Mouse (Mus musculus): ENCODE measurements at regions not wholly inside any gene's neighbourhood (a gene's known extent, or its start where the extent isn't known, plus 50 kb on each side); places are given as distances from the start of the nearest gene placed in this dataset.
A peak's percentile ranks its signal among the peaks of the same experiment; 100 is the strongest.

DNA sequence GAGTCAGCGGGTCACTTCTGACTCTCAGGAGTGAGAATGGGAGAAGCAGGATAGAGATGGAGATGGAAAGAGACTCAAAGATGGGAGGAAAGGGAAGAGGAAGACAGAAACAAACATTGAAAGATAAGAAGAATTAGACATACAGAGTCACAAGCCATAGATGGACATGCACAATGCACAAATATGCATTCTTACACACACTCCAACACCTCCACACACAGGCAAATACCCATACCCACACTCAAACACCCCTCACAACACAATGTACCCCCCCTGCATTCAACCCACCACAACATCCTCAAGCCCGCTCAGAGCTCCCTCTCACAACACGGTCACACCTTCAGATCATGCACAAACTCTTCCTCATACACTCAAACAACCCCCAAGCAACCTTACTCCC is 251.4 kb upstream of the Wscd1 start:
- intact Hi-C loops (cut with DNase I) = no loop called here
- Histone ChIP-seq H3K27me3 (ENCODE audit: control insufficient read depth, insufficient read depth, low read length) (no peaks in the 10 kb centered on the region), H3K9ac (ENCODE audit: low read depth, low read length) (no peak overlapping the region), H3K4me1 (ENCODE audit: control insufficient read depth, insufficient read depth, low read length) (no peaks in the 10 kb centered on the region), H3K36me3 (ENCODE audit: control insufficient read depth, insufficient read depth, low read length) (no peaks in the 10 kb centered on the region), H3K27ac (no peak overlapping the region), H3K4me3 (no peak overlapping the region), H3K79me2 (replicated peaks; ENCODE audit: control insufficient read depth, insufficient read depth, low read length) (no peaks in the 10 kb centered on the region)
- DNase-seq = no peak
- TF ChIP-seq EP300 (IDR thresholded peaks at IDR 0.05; ENCODE audit: insufficient read depth, low read depth, low read length) = no peak
- TF ChIP-seq CTCF (IDR thresholded peaks at IDR 0.05) = no peak
- TF ChIP-seq POLR2A (IDR thresholded peaks at IDR 0.05; ENCODE audit: insufficient read depth, low read depth, low read length) = no peak
- WGBS = 81% methylated on average over 3 of the region's 3 CpGs

DNA sequence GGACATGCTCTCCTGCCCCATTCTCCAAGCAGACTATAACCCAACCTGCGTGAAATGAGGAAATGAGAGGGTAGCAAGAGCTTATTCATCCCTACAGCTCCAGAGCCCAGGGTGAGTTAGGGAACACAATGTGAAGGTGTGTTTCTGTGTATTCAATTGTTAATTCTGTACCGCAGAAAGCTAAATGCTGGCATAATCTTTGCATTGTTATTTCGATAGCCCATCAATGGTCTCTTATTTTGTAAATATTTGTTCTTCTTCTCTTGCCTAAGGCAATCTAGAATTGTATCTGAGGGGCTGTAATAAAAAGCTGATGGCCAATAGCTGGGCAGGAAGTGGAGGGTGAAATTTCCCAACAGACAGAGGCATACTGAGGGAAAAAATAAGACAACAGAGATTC is 247.6 kb upstream of the Wscd1 start:
- WGBS = 70% methylated on average over 3 of the region's 3 CpGs

GRCm38 (mm10) chr11:71512271-71513066 is 237.3 kb upstream of the Wscd1 start:
- H3K27me3 ChIP-seq (ENCODE audit: control insufficient read depth, insufficient read depth, low read length) = no peaks in the 10 kb centered on the region
- no peak overlapping the region for H3K27ac ChIP-seq
- no peak overlapping the region for H3K9ac ChIP-seq (ENCODE audit: low read depth, low read length)
- WGBS = 55% methylated on average over 15 of the region's 15 CpGs
- peaks cover 7% of the 10 kb centered on the region for H3K4me1 ChIP-seq (ENCODE audit: control insufficient read depth, insufficient read depth, low read length)
- intact Hi-C loops (cut with DNase I) = loop anchor here (10.0 kb wide), 1 partner anchor 262 kb away; no protein-coding TSS in a partner anchor
- no peaks in the 10 kb centered on the region for H3K79me2 ChIP-seq (replicated peaks; ENCODE audit: control insufficient read depth, insufficient read depth, low read length)
- H3K4me3 ChIP-seq = no peak overlapping the region
- no peak for TF ChIP-seq POLR2A (IDR thresholded peaks at IDR 0.05; ENCODE audit: insufficient read depth, low read depth, low read length)
- no peak for TF ChIP-seq EP300 (IDR thresholded peaks at IDR 0.05; ENCODE audit: insufficient read depth, low read depth, low read length)
- no peak for TF ChIP-seq CTCF (IDR thresholded peaks at IDR 0.05)
- peak; percentile 31 to 40 for DNase-seq
- peaks cover 2% of the 10 kb centered on the region; the same call in 1 of the 2 replicates for H3K36me3 ChIP-seq (ENCODE audit: control insufficient read depth, insufficient read depth, low read length)

More for the DNA sequence above, 247.6 kb upstream of the Wscd1 start:
- Histone ChIP-seq H3K36me3 (ENCODE audit: control insufficient read depth, insufficient read depth, low read length) (no peaks in the 10 kb centered on the region), H3K27me3 (ENCODE audit: control insufficient read depth, insufficient read depth, low read length) (no peaks in the 10 kb centered on the region), H3K4me3 (no peak overlapping the region), H3K4me1 (ENCODE audit: control insufficient read depth, insufficient read depth, low read length) (no peaks in the 10 kb centered on the region), H3K79me2 (replicated peaks; ENCODE audit: control insufficient read depth, insufficient read depth, low read length) (no peaks in the 10 kb centered on the region), H3K27ac (no peak overlapping the region), H3K9ac (ENCODE audit: low read depth, low read length) (no peak overlapping the region)
- intact Hi-C loops (cut with DNase I) = no loop called here
- DNase-seq = no peak
- no peak for TF ChIP-seq POLR2A (IDR thresholded peaks at IDR 0.05; ENCODE audit: insufficient read depth, low read depth, low read length)
- no peak for TF ChIP-seq EP300 (IDR thresholded peaks at IDR 0.05; ENCODE audit: insufficient read depth, low read depth, low read length)
- no peak for TF ChIP-seq CTCF (IDR thresholded peaks at IDR 0.05)

GRCm38 (mm10) chr11:71513067-71513350 is 236.7 kb upstream of the Wscd1 start:
- H3K9ac ChIP-seq (ENCODE audit: low read depth, low read length) = no peak overlapping the region
- WGBS = 86% methylated on average over 3 of the region's 3 CpGs
- intact Hi-C loops (cut with DNase I) = loop anchor here (10.0 kb wide), 1 partner anchor 262 kb away; no protein-coding TSS in a partner anchor
- no peaks in the 10 kb centered on the region for H3K27me3 ChIP-seq (ENCODE audit: control insufficient read depth, insufficient read depth, low read length)
- no peaks in the 10 kb centered on the region for H3K79me2 ChIP-seq (replicated peaks; ENCODE audit: control insufficient read depth, insufficient read depth, low read length)
- no peak overlapping the region for H3K4me3 ChIP-seq
- H3K27ac ChIP-seq = no peak overlapping the region
- peaks cover 7% of the 10 kb centered on the region for H3K4me1 ChIP-seq (ENCODE audit: control insufficient read depth, insufficient read depth, low read length)
- TF ChIP-seq EP300 (IDR thresholded peaks at IDR 0.05; ENCODE audit: insufficient read depth, low read depth, low read length) (no peak), CTCF (IDR thresholded peaks at IDR 0.05) (no peak), POLR2A (IDR thresholded peaks at IDR 0.05; ENCODE audit: insufficient read depth, low read depth, low read length) (no peak)
- H3K36me3 ChIP-seq (ENCODE audit: control insufficient read depth, insufficient read depth, low read length) = peaks cover 2% of the 10 kb centered on the region; the same call in 1 of the 2 replicates
- DNase-seq = no peak

DNA sequence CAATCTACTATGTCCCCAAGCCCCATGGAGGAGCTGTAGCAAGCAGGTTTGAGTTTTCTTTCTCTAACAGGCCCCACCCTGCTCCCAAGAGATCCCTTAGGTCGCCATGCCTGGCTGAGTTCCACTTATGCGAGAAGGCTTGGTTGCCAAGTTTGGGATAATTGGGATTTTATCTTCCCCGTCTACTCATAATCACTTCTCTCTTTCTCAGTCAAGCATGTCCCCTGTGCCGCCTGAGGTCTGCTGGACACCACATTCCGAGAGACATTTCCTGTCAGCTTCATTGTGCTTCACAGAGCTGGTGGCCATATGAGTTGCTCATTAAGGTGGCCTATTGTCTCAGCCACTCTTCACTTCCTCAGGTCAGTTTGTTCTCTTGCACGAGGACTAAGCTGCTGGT is 234.5 kb upstream of the Wscd1 start:
- TF ChIP-seq CTCF (IDR thresholded peaks at IDR 0.05) (no peak), POLR2A (IDR thresholded peaks at IDR 0.05; ENCODE audit: insufficient read depth, low read depth, low read length) (no peak), EP300 (IDR thresholded peaks at IDR 0.05; ENCODE audit: insufficient read depth, low read depth, low read length) (peak; percentile 84; the same call in 1 of the 2 replicates)
- Histone ChIP-seq H3K79me2 (replicated peaks; ENCODE audit: control insufficient read depth, insufficient read depth, low read length) (no peaks in the 10 kb centered on the region), H3K27ac (peak overlapping the region; percentile 8), H3K36me3 (ENCODE audit: control insufficient read depth, insufficient read depth, low read length) (peaks cover 2% of the 10 kb centered on the region; the same call in 1 of the 2 replicates), H3K27me3 (ENCODE audit: control insufficient read depth, insufficient read depth, low read length) (no peaks in the 10 kb centered on the region), H3K9ac (ENCODE audit: low read depth, low read length) (no peak overlapping the region), H3K4me3 (no peak overlapping the region), H3K4me1 (ENCODE audit: control insufficient read depth, insufficient read depth, low read length) (peaks cover 7% of the 10 kb centered on the region)
- DNase-seq = peak; percentile 38 to 47
- intact Hi-C loops (cut with DNase I) = loop anchor here (5.0 to 10.0 kb wide), 2 partner anchors 68 to 260 kb away; no protein-coding TSS in a partner anchor
- 24% methylated on average over 6 of the region's 6 CpGs for WGBS

GRCm38 (mm10) chr11:71517377-71517776 is 232.3 kb upstream of the Wscd1 start:
- Histone ChIP-seq H3K27me3 (ENCODE audit: control insufficient read depth, insufficient read depth, low read length) (no peaks in the 10 kb centered on the region), H3K79me2 (replicated peaks; ENCODE audit: control insufficient read depth, insufficient read depth, low read length) (no peaks in the 10 kb centered on the region), H3K4me1 (ENCODE audit: control insufficient read depth, insufficient read depth, low read length) (peaks cover 5% of the 10 kb centered on the region), H3K36me3 (ENCODE audit: control insufficient read depth, insufficient read depth, low read length) (peaks cover 2% of the 10 kb centered on the region; the same call in 1 of the 2 replicates), H3K4me3 (no peak overlapping the region), H3K27ac (no peak overlapping the region), H3K9ac (ENCODE audit: low read depth, low read length) (no peak overlapping the region)
- DNase-seq = no peak
- intact Hi-C loops (cut with DNase I) = loop anchor here (5.0 to 10.0 kb wide), 2 partner anchors 70 to 257 kb away; no protein-coding TSS in a partner anchor
- WGBS = 59% methylated on average over 5 of the region's 5 CpGs
- no peak for TF ChIP-seq CTCF (IDR thresholded peaks at IDR 0.05)
- no peak for TF ChIP-seq EP300 (IDR thresholded peaks at IDR 0.05; ENCODE audit: insufficient read depth, low read depth, low read length)
- TF ChIP-seq POLR2A (IDR thresholded peaks at IDR 0.05; ENCODE audit: insufficient read depth, low read depth, low read length) = no peak

Data from heart, adult 2 months (tissue).